Mouse (Mus musculus): Measurements from ENCODE around the gene Pou3f4. TPM values are rescaled to one million over a fixed set of nuclear protein-coding genes. Genes with fewer than 3 reads are reported as not detected.
"Not testable (repeated sequence)": the region's sequence is repeated elsewhere in the genome, so short reads cannot be mapped to it uniquely, and the experiment has no call there.

The Pou3f4 gene
- total RNA-seq (2017), result not detected in 2 replicates

GRCm38 (mm10) chrX:110814151-110814571 lies at the start of gene Pou3f4:
TSS of gene Pou3f4 (plus strand) at chrX:110814280.
- no peak for ATAC-seq (ENCODE audit: extremely low read depth, insufficient number of reproducible peaks, low FRiP score, poor library complexity, severe bottlenecking)

GRCm38 (mm10) chrX:110765939-110766338 lies 48.1 kb upstream of the Pou3f4 start:
- no peak for ATAC-seq (ENCODE audit: extremely low read depth, insufficient number of reproducible peaks, low FRiP score, poor library complexity, severe bottlenecking)

DNA sequence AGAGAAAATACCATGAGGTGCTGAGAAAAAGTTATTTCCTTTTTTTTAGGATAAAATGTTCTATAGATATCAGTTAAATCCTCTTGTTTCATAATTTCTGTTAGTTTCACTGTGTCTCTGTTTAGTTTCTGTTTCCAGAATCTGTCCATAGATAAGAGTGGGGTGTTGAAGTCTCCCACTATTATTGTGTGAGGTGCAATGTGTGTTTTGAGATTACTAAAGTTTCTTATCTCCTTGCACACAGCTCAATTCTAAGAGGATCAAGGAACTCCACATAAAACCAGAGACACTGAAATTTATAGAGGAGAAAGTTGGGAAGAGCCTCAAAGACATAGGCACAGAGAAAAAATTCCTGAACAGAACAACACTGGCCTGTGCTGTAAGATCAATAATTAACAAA lies 39.3 kb upstream of the Pou3f4 start:
- not testable (repeated sequence) for ATAC-seq (ENCODE audit: extremely low read depth, insufficient number of reproducible peaks, low FRiP score, poor library complexity, severe bottlenecking)

GRCm38 (mm10) chrX:110802502-110802901 lies 11.6 kb upstream of the Pou3f4 start:
- ATAC-seq (ENCODE audit: extremely low read depth, insufficient number of reproducible peaks, low FRiP score, poor library complexity, severe bottlenecking), result no peak

- ATAC-seq (ENCODE audit: extremely low read depth, insufficient number of reproducible peaks, low FRiP score, poor library complexity, severe bottlenecking), result no peak
Observed at GRCm38 (mm10) chrX:110810001-110810578, 4.0 kb upstream of the Pou3f4 start.

DNA sequence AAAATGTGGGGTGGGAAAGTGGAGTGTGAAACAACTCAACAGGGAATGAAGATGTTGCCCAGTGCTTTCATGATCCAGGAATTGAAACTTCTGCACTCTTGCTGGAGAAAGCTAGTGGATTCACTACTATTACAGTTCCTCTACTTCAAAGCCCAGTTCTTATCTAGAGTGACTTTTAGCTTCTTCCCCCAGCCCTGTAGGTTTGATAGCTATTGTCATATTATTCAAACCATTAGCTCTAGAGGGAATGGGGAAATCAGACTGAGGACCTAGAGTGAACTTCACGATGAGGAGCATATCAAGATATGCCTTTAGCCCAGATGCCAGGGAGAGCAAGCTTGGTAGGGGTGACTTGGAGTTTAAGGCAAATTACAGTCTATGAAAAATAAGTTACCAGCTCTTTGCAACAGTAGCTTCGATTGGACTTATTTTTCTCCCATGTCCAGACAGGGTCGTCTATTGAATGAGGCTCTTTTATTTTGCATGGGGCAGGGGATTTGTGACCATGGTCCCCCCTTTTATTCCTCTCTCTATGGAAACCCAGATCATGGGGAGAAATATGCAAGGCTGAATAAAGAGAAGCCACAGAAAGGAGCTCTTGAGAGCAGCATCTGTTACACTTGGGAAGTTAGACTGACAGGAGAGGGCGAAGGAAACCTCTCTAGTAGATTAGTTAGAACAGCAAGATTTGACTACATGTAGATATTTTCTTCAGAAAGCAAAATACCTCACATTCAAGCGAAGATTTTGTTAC lies 3.1 kb upstream of the Pou3f4 start:
- ATAC-seq (ENCODE audit: extremely low read depth, insufficient number of reproducible peaks, low FRiP score, poor library complexity, severe bottlenecking), result no peak

DNA sequence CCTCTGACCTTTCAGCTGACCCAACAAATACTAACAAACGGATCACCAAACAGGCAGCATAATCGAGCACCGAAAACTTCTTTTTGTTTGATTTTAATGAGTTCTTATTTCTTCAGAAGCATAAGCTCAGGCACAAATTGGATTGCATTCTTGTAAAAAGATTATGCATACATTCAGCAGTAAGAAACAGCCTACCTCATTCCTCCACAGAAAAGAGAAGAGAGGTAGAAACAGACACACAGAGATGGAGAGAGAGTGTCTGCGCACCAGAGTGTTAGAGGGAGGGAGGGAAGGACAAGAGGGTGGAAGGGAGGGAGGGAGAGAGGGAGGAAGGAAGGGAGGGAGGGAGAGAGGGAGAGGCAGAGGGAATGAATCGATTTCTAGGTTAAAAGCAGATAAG lies 2.0 kb upstream of the Pou3f4 start:
- ATAC-seq (ENCODE audit: extremely low read depth, insufficient number of reproducible peaks, low FRiP score, poor library complexity, severe bottlenecking), result no peak

- no peak for ATAC-seq (ENCODE audit: extremely low read depth, insufficient number of reproducible peaks, low FRiP score, poor library complexity, severe bottlenecking)
Observed at GRCm38 (mm10) chrX:110813401-110813800, 679 bp upstream of the Pou3f4 start.

GRCm38 (mm10) chrX:110814592-110815548 lies 790 bp downstream of the Pou3f4 start:
- ATAC-seq (ENCODE audit: extremely low read depth, insufficient number of reproducible peaks, low FRiP score, poor library complexity, severe bottlenecking), result no peak

DNA sequence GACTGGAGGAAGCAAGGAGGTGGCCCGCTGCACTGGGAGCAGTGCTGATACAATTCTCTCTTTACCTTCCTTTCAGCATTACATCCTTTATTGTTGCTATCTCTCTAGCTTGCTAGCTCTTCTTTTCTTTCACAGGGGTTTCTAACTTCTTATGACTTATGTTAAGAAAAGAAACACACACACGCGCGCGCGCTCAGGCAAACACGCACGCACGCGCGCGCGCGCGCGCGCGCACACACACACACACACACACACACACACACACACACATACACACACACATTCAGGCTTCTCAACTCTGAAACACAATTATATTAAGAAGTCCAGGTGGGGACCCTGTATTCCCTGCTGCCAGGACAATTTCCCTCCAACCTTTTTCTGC lies 1.5 kb downstream of the Pou3f4 start:
- ATAC-seq (ENCODE audit: extremely low read depth, insufficient number of reproducible peaks, low FRiP score, poor library complexity, severe bottlenecking), result no peak

DNA sequence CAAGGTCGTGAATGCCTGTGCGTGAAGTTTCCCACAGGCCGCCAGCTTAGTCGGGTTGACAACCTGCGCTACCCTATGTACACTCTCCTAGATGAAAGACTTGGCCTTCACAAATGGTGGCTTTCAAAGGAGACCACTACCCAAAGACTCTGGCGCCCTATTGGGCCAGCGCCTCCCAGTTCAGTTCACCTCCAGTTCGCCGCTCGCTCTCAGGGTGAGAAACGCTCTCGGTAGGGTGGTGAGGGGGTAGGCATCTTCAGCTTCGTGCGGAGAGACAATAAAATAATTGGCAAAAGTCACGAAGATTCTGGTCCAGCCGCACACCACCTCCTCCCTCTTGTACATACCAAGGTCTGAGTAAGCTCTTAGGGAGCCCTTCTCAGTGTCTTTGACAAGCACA lies 2.5 kb downstream of the Pou3f4 start:
- no peak for ATAC-seq (ENCODE audit: extremely low read depth, insufficient number of reproducible peaks, low FRiP score, poor library complexity, severe bottlenecking)

DNA sequence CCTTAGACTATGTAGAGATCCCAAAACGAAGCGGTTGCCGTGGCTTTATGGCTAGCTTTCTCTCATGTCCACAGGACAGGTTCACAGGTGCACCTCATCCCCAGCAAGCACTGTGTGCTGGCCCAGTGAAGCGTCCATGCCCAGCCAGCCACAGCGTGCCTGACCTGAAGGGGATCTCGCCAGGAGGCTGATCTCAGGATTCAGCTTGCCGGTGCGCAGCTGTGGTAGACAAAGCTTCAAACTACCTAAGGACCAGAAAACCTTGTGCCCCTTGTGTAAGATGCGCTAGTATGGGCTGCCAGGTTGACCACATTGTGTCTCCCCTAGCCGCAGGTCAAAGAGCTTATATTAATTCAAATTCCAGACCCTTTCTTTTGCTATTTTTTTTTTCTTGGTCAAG lies 3.1 kb downstream of the Pou3f4 start:
- no peak for ATAC-seq (ENCODE audit: extremely low read depth, insufficient number of reproducible peaks, low FRiP score, poor library complexity, severe bottlenecking)

DNA sequence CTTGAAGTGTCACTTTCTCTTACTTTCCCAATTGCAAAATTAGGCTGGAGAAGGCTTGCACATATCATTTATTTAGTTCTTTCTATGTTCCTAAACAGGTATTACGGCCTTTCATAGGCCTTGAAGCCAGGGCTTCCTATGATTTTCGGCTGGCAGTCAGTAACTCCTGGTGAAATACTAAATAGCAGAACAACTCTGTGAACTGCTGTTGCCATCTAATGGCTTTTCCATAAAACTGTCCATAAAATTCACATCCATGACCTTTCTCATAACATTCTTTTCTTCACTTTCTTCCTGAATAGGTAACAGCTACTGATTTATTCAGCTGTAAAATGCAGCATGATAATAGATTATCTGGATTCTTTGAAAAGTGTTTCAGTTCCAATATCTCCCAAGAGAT lies 23.4 kb downstream of the Pou3f4 start:
- ATAC-seq (ENCODE audit: extremely low read depth, insufficient number of reproducible peaks, low FRiP score, poor library complexity, severe bottlenecking), result no peak

GRCm38 (mm10) chrX:110851300-110851699 lies 37.2 kb downstream of the Pou3f4 start:
- no peak for ATAC-seq (ENCODE audit: extremely low read depth, insufficient number of reproducible peaks, low FRiP score, poor library complexity, severe bottlenecking)

Data from neutrophil, adult 5-6 weeks (primary cell).